Mouse (Mus musculus): ENCODE data around the gene Rap1gds1. TPM values are rescaled to one million over a fixed set of nuclear protein-coding genes. Genes with fewer than 3 reads are reported as not detected.
A peak's percentile ranks its signal among the peaks of the same experiment; 100 is the strongest.

Gene Rap1gds1
- 10 to 100 TPM; 37.5 to 43.0 TPM for total RNA-seq (2021)
- long read RNA-seq, experiment 1, partial matches to known transcripts, result 3 of 15 reads
- long read RNA-seq, experiment 1, other reads (novel, unspliced or antisense), result 8 of 15 reads
- long read RNA-seq, experiment 2, transcript Rap1gds1-201 (14 exons, 3,383 nt), result major isoform, 11 of 29 reads
- long read RNA-seq, experiment 2, partial matches to known transcripts, result 1 of 29 reads
- long read RNA-seq, experiment 2, other reads (novel, unspliced or antisense), result 15 of 29 reads

GRCm38 (mm10) chr3:139074484-139075211, at the start of gene Rap1gds1:
Gene Rap1gds1 (minus strand): TSS chr3:139075201.
- intact Hi-C loops (cut with DNase I), result no loop called here
- DNase-seq, result peak; percentile 46 to 70

- intact Hi-C loops (cut with DNase I), result no loop called here
- no peak for DNase-seq
These were observed 43.4 kb upstream of the Rap1gds1 start for GRCm38 (mm10) chr3:139118446-139118845.

- DNase-seq, result no peak
- intact Hi-C loops (cut with DNase I), result no loop called here
These were observed 41.8 kb upstream of the Rap1gds1 start for GRCm38 (mm10) chr3:139116733-139117337.

GRCm38 (mm10) chr3:139112335-139112973, 37.5 kb upstream of the Rap1gds1 start:
- intact Hi-C loops (cut with DNase I), result no loop called here
- no peak for DNase-seq

GRCm38 (mm10) chr3:139111877-139112276, 36.9 kb upstream of the Rap1gds1 start:
- intact Hi-C loops (cut with DNase I), result no loop called here
- no peak for DNase-seq

GRCm38 (mm10) chr3:139108176-139108575, 33.2 kb upstream of the Rap1gds1 start:
- no peak for DNase-seq
- intact Hi-C loops (cut with DNase I), result no loop called here

GRCm38 (mm10) chr3:139103914-139104313, 28.9 kb upstream of the Rap1gds1 start:
- no peak for DNase-seq
- intact Hi-C loops (cut with DNase I), result no loop called here

- intact Hi-C loops (cut with DNase I), result no loop called here
- DNase-seq, result no peak
These were observed 28.3 kb upstream of the Rap1gds1 start for GRCm38 (mm10) chr3:139103346-139103745.

GRCm38 (mm10) chr3:139101941-139102340, 26.9 kb upstream of the Rap1gds1 start:
- DNase-seq, result no peak
- intact Hi-C loops (cut with DNase I), result no loop called here

- DNase-seq, result no peak
- intact Hi-C loops (cut with DNase I), result no loop called here
These were observed 24.3 kb upstream of the Rap1gds1 start for GRCm38 (mm10) chr3:139099284-139099683.

GRCm38 (mm10) chr3:139095894-139096293, 20.9 kb upstream of the Rap1gds1 start:
- intact Hi-C loops (cut with DNase I), result no loop called here
- no peak for DNase-seq

GRCm38 (mm10) chr3:139088526-139088925, 13.5 kb upstream of the Rap1gds1 start:
- intact Hi-C loops (cut with DNase I), result no loop called here
- no peak for DNase-seq

GRCm38 (mm10) chr3:139083778-139084539, 9.0 kb upstream of the Rap1gds1 start:
- DNase-seq, result no peak
- intact Hi-C loops (cut with DNase I), result no loop called here

GRCm38 (mm10) chr3:139079831-139080230, 4.8 kb upstream of the Rap1gds1 start:
- intact Hi-C loops (cut with DNase I), result no loop called here
- no peak for DNase-seq

GRCm38 (mm10) chr3:139078010-139078409, 3.0 kb upstream of the Rap1gds1 start:
- intact Hi-C loops (cut with DNase I), result no loop called here
- DNase-seq, result no peak

GRCm38 (mm10) chr3:139076059-139076455, 1.1 kb upstream of the Rap1gds1 start:
- intact Hi-C loops (cut with DNase I), result no loop called here
- no peak for DNase-seq

- intact Hi-C loops (cut with DNase I), result no loop called here
- peak; percentile 86 to 89 for DNase-seq
These were observed 495 bp upstream of the Rap1gds1 start for GRCm38 (mm10) chr3:139075333-139076058.

GRCm38 (mm10) chr3:139073801-139074483, 1.1 kb downstream of the Rap1gds1 start:
- no peak for DNase-seq

GRCm38 (mm10) chr3:139069539-139069938, 5.5 kb downstream of the Rap1gds1 start:
- peak in 1 of 2 experiments; percentile 11 for DNase-seq
- intact Hi-C loops (cut with DNase I), result no loop called here

More at GRCm38 (mm10) chr3:139073801-139074483, 1.1 kb downstream of the Rap1gds1 start:
- intact Hi-C loops (cut with DNase I), result no loop called here

All from gastrocnemius, postnatal 36 days (tissue).